Mouse (Mus musculus): ENCODE results near the gene Krtcap3. TPM values are rescaled to one million over a fixed set of nuclear protein-coding genes. Genes with fewer than 3 reads are reported as not detected.

Gene Krtcap3
- polyA plus RNA-seq, 1 experiment = not detected

DNA sequence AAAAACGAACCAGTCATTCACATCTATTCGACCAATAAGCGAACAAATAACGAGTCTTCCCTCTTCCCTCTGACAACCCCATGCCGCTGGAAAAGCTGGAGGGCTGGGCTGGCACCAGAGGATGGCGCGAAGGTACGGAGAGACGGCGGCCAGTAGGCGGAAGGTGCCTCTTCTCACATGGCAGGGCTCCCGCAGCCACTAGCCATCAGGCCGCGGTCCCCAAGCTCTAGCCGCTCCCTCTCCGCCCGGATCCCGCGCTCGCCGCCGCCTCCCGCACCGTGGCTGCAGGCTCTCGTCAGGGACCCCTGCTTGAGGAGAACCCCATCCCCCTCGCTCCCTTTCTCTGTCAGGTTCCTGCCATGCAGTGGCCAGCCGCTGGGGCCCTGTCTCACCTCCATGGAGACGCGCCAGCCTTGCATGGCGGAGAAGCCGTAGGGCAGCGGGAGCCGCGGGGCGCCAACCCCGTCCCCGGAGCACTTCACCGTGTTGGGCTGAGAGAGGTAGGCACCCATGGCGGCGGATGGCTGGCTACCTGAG lies 31.5 kb upstream of the Krtcap3 start:
- TF ChIP-seq POLR2A (IDR thresholded peaks at IDR 0.05; ENCODE audit: insufficient read depth, low read depth, low read length) (no peak), CTCF (IDR thresholded peaks at IDR 0.05; ENCODE audit: insufficient read depth, low read depth, low read length) (no peak)
- peak overlapping the region; percentile 97 for H3K4me3 ChIP-seq (ENCODE audit: insufficient read depth, low read depth, low read length)
- peak overlapping the region; percentile 64 for H3K27ac ChIP-seq (ENCODE audit: insufficient read depth, low read depth, low read length)
- WGBS = under 1% methylated on average over 40 of the region's 40 CpGs
- 0 out of 2 replicates have a peak, but pooled peaks cover 2% of the 10 kb centered on the region for H3K4me1 ChIP-seq (ENCODE audit: control insufficient read depth, insufficient read depth, low read length)

DNA sequence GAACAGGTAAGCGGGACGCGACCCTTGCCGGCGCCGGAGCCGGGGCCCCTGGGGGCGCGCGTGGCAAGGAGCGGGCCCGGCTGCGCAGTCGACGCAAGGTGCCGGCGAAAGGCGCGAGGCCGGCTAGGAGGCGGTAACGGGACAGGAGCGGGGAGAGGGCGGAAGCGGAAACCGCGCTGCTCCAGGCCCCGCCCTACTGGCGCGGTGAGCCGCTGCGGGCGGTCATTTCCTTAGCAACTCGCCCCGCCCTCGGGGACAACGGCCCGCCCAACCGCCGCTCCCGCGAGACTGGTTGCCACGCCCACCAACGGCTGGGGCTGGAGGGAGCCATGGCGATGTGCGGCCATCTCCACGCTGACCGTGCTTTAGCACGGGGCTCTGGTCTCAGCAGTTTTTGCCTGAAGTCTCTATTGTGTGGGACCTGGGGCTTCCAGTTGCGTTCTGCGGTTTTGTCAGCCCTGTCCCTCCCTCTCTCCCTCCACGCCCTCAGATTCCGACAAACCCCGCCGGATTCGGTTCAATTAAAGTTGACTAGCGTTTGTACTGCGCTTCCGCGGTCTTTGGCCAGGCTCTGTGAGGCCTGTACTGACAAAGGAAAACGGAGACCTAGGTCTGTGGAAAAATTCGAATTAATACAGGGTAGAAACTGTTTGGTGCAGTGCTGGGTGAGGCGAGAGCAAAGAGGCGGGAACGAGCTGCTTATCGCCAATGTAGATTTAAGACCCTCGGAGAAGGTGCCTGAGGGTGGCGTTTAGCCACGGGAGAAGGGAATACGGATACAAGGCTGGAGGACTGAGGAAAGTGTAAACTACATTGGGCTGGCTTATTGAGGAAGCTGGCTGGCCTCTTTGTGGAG lies 30.8 kb upstream of the Krtcap3 start, which contains the start of gene Ppm1g:
Ppm1g (minus strand) TSS at position 240 of the 856 bp plus-strand sequence.
- WGBS = under 1% methylated on average over 68 of the region's 70 CpGs
- TF ChIP-seq CTCF (IDR thresholded peaks at IDR 0.05; ENCODE audit: insufficient read depth, low read depth, low read length) (no peak), POLR2A (IDR thresholded peaks at IDR 0.05; ENCODE audit: insufficient read depth, low read depth, low read length) (peak; percentile 95)
- peak within 1 kb of the TSS; percentile 64 for H3K27ac ChIP-seq (ENCODE audit: insufficient read depth, low read depth, low read length)
- 0 out of 2 replicates have a peak, but pooled peaks cover 2% of the 10 kb centered on the region for H3K4me1 ChIP-seq (ENCODE audit: control insufficient read depth, insufficient read depth, low read length)
- peak within 1 kb of the TSS; percentile 97 for H3K4me3 ChIP-seq (ENCODE audit: insufficient read depth, low read depth, low read length)

GRCm38 (mm10) chr5:31221304-31221945 lies 30.1 kb upstream of the Krtcap3 start:
- no peak for TF ChIP-seq CTCF (IDR thresholded peaks at IDR 0.05; ENCODE audit: insufficient read depth, low read depth, low read length)
- TF ChIP-seq POLR2A (IDR thresholded peaks at IDR 0.05; ENCODE audit: insufficient read depth, low read depth, low read length) = no peak
- Histone ChIP-seq H3K4me3 (ENCODE audit: insufficient read depth, low read depth, low read length) (peak overlapping the region; percentile 97), H3K4me1 (ENCODE audit: control insufficient read depth, insufficient read depth, low read length) (0 out of 2 replicates have a peak, but pooled peaks cover 2% of the 10 kb centered on the region), H3K27ac (ENCODE audit: insufficient read depth, low read depth, low read length) (peak overlapping the region; percentile 54; the same call in 1 of the 2 replicates)
- WGBS = 8% methylated on average over 11 of the region's 11 CpGs

DNA sequence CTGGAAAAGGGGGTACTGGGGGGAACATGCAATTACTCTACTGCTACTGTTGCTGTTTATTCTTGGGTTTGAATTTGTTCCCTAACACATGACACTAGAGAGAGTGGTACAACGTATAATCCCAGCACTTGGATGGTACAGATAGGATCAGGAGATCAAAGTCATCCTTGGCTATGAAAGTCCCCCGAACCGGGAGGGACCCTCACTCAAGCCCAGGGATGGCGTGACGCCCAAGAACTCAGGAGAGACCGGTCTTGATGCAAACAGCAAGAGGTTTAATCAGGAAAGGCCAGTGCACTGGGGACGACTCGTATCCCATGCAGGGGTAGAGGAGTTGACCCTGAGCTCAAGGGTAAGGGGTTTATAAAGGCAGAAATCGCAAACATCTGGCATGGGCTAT lies 28.8 kb upstream of the Krtcap3 start:
- H3K4me1 ChIP-seq (ENCODE audit: control insufficient read depth, insufficient read depth, low read length) = 0 out of 2 replicates have a peak, but pooled peaks cover 2% of the 10 kb centered on the region
- TF ChIP-seq POLR2A (IDR thresholded peaks at IDR 0.05; ENCODE audit: insufficient read depth, low read depth, low read length) (no peak), CTCF (IDR thresholded peaks at IDR 0.05; ENCODE audit: insufficient read depth, low read depth, low read length) (no peak)
- H3K27ac ChIP-seq (ENCODE audit: insufficient read depth, low read depth, low read length) = no peak overlapping the region
- H3K4me3 ChIP-seq (ENCODE audit: insufficient read depth, low read depth, low read length) = no peak overlapping the region
- WGBS = 93% methylated on average over 9 of the region's 9 CpGs

- no peaks in the 10 kb centered on the region for H3K4me1 ChIP-seq (ENCODE audit: control insufficient read depth, insufficient read depth, low read length)
- no peak overlapping the region for H3K27ac ChIP-seq (ENCODE audit: insufficient read depth, low read depth, low read length)
- WGBS = 82% methylated on average over 1 of the region's 1 CpGs
- H3K4me3 ChIP-seq (ENCODE audit: insufficient read depth, low read depth, low read length) = no peak overlapping the region
- TF ChIP-seq CTCF (IDR thresholded peaks at IDR 0.05; ENCODE audit: insufficient read depth, low read depth, low read length) = no peak
- no peak for TF ChIP-seq POLR2A (IDR thresholded peaks at IDR 0.05; ENCODE audit: insufficient read depth, low read depth, low read length)
Observed at GRCm38 (mm10) chr5:31226641-31227040, 24.9 kb upstream of the Krtcap3 start.

DNA sequence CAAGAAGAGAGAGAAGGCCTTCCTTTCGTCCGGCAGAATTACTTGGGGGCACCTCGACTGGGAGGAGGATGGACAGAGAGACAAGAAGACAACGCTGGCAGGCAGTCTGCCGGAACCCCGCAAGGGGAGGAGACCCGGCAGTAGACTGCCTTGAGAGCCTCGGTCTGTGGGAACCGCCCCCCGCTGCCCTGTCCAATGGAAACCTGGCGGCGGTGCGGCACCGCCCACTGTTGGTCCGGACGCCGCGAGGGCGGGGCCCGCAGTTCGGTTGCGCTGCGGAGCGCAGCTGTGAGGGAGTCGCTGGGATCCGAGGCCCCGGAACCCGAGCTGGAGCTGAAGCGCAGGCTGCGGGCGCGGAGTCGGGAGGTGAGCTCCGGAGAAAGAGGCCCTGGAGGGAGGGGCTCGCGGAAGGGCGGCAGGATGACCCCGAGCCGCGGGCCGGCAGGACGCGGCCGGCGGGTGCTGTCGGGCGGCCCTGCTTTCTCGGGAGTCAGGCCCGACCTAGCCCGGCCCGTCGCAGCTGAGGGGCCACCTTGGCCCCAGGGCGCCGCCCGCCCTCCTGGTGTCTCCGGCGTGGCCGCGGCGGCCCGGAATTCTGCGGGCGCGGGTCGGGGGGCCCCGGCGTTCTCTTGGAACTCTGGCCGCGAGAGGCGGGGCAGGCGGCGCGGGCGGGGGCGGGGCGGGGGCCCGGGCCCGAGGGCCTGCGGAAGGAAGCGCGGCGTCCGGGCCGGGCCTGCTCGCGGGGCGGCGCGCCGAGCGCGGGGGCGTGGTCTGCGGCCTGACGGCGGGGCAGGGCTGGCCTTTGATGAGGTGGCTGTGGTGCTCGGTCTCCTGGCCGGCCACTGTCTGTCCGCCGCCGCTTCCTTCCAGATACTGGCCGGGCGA lies 10.6 kb upstream of the Krtcap3 start, which contains the start of the genes Nrbp1 and Gm9970:
Nrbp1 (plus strand) TSS at position 228 of the 885 bp plus-strand sequence.
Gm9970 (minus strand) TSS at position 596 of the 885 bp plus-strand sequence.
- Histone ChIP-seq H3K4me3 (ENCODE audit: insufficient read depth, low read depth, low read length) (peak within 1 kb of the TSS; percentile 71), H3K27ac (ENCODE audit: insufficient read depth, low read depth, low read length) (peak within 1 kb of the TSS; percentile 83), H3K4me1 (ENCODE audit: control insufficient read depth, insufficient read depth, low read length) (no peaks in the 10 kb centered on the region)
- under 1% methylated on average over 98 of the region's 103 CpGs for WGBS
- TF ChIP-seq CTCF (IDR thresholded peaks at IDR 0.05; ENCODE audit: insufficient read depth, low read depth, low read length) = no peak
- TF ChIP-seq POLR2A (IDR thresholded peaks at IDR 0.05; ENCODE audit: insufficient read depth, low read depth, low read length) = peak; percentile 95

DNA sequence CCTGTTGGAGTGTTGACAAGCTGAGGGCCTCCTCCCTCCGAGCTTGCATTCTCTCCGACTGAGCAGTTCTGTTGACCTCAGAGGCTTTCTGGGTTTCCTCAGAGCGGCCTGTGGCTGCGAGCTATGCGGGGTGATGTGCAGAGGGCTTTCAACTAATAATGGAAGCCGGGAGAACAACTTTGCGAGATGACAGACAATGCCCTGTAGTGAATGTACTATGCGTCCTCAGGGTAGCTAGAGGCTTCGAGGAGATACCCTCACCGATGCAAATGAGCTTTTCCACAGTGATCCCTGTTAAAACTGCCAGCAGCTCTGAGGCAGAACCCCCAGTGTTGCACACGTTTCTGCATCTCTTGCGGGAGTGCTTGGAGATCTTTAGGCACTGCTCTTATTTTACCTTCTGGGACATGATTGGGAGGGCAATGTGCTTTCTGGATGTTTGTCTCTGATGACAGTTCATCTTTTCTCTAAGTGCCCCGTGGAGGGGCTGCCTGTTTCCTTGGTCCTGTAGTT lies 9.9 kb upstream of the Krtcap3 start:
- 0% methylated on average over 13 of the region's 13 CpGs for WGBS
- Histone ChIP-seq H3K4me3 (ENCODE audit: insufficient read depth, low read depth, low read length) (peak overlapping the region; percentile 71), H3K4me1 (ENCODE audit: control insufficient read depth, insufficient read depth, low read length) (no peaks in the 10 kb centered on the region), H3K27ac (ENCODE audit: insufficient read depth, low read depth, low read length) (no peak overlapping the region)
- TF ChIP-seq CTCF (IDR thresholded peaks at IDR 0.05; ENCODE audit: insufficient read depth, low read depth, low read length) (no peak), POLR2A (IDR thresholded peaks at IDR 0.05; ENCODE audit: insufficient read depth, low read depth, low read length) (no peak)

- H3K4me1 ChIP-seq (ENCODE audit: control insufficient read depth, insufficient read depth, low read length) = no peaks in the 10 kb centered on the region
- H3K4me3 ChIP-seq (ENCODE audit: insufficient read depth, low read depth, low read length) = no peak overlapping the region
- 11% methylated on average over 10 of the region's 10 CpGs for WGBS
- no peak overlapping the region for H3K27ac ChIP-seq (ENCODE audit: insufficient read depth, low read depth, low read length)
- TF ChIP-seq CTCF (IDR thresholded peaks at IDR 0.05; ENCODE audit: insufficient read depth, low read depth, low read length) = no peak
- TF ChIP-seq POLR2A (IDR thresholded peaks at IDR 0.05; ENCODE audit: insufficient read depth, low read depth, low read length) = no peak
Observed at GRCm38 (mm10) chr5:31242191-31242590, 9.3 kb upstream of the Krtcap3 start.

Measured in olfactory bulb, adult 2 months (tissue).